In genomic region chr5:24685366-24686093, GRCm38 (mm10) we compare ENCODE assay signal across 8 mouse cellular contexts. TPM values are rescaled to one million over a fixed set of nuclear protein-coding genes. Genes with fewer than 3 reads are reported as not detected.
DNase-seq lines count a peak whose midpoint lies in the region; ATAC-seq and TF ChIP-seq lines count a peak whose summit lies in the region.

Nub1 (plus strand) TSS chr5:24685532.

- H3K9ac ChIP-seq in kidney, embryonic 14.5 days (ENCODE audit: low read depth, low read length) = peak within 1 kb of the TSS; percentile 78
- peak within 1 kb of the TSS; percentile 80 for H3K9ac ChIP-seq in limb, embryonic 15.5 days

- no peak for TF ChIP-seq POLR2A in bone marrow macrophage, adult 2 months (IDR thresholded peaks at IDR 0.05; ENCODE audit: borderline replicate concordance, low read depth, low read length)
- TF ChIP-seq POLR2A in embryonic fibroblast, embryonic 13.5 days (IDR thresholded peaks at IDR 0.05; ENCODE audit: low read depth, low read length) = peak; percentile 76

- peaks cover 13% of the 10 kb centered on the region for H3K36me3 ChIP-seq in kidney, embryonic 14.5 days (ENCODE audit: control insufficient read depth, insufficient read depth, low read length)
- peaks cover 12% of the 10 kb centered on the region for H3K36me3 ChIP-seq in limb, embryonic 15.5 days

- peaks cover 24% of the 10 kb centered on the region for H3K4me1 ChIP-seq in bone marrow macrophage, adult 2 months (ENCODE audit: control insufficient read depth, insufficient read depth, low read length)
- H3K4me1 ChIP-seq in embryonic fibroblast, embryonic 13.5 days (ENCODE audit: control insufficient read depth, insufficient read depth, low read length) = peaks cover 8% of the 10 kb centered on the region; the same call in 1 of the 2 replicates
- H3K4me1 ChIP-seq in kidney, embryonic 14.5 days (ENCODE audit: control insufficient read depth, insufficient read depth, low read length) = peaks cover 8% of the 10 kb centered on the region; the same call in 1 of the 2 replicates
- H3K4me1 ChIP-seq in limb, embryonic 15.5 days = peaks cover 11% of the 10 kb centered on the region; the same call in 1 of the 2 replicates

- no peak for TF ChIP-seq CTCF in bone marrow macrophage, adult 2 months (IDR thresholded peaks at IDR 0.05; ENCODE audit: low read depth, low read length)
- peak; percentile 23; the same call in 1 of the 2 replicates for TF ChIP-seq CTCF in embryonic fibroblast, embryonic 13.5 days (IDR thresholded peaks at IDR 0.05; ENCODE audit: borderline replicate concordance, insufficient read depth, low read length)

- peak within 1 kb of the TSS; percentile 79 for H3K4me3 ChIP-seq in bone marrow macrophage, adult 2 months (ENCODE audit: insufficient read depth, low read length)
- peak within 1 kb of the TSS; percentile 90 for H3K4me3 ChIP-seq in embryonic fibroblast, embryonic 13.5 days (ENCODE audit: insufficient read depth, low read length)
- H3K4me3 ChIP-seq in kidney, embryonic 14.5 days (ENCODE audit: low read length) = peak within 1 kb of the TSS; percentile 93
- H3K4me3 ChIP-seq in limb, embryonic 15.5 days = peak within 1 kb of the TSS; percentile 99

- H3K9me3 ChIP-seq in kidney, embryonic 14.5 days (ENCODE audit: control insufficient read depth, low read length) = no peaks in the 10 kb centered on the region
- H3K9me3 ChIP-seq in limb, embryonic 15.5 days = no peaks in the 10 kb centered on the region

- peak within 1 kb of the TSS; percentile 100 for H3K27ac ChIP-seq in bone marrow macrophage, adult 2 months (ENCODE audit: insufficient read depth, low read depth, low read length)
- peak within 1 kb of the TSS; percentile 99 for H3K27ac ChIP-seq in embryonic fibroblast, embryonic 13.5 days (ENCODE audit: insufficient read depth, low read length)
- peak within 1 kb of the TSS; percentile 98 for H3K27ac ChIP-seq in kidney, embryonic 14.5 days (ENCODE audit: low read depth, low read length)
- peak within 1 kb of the TSS; percentile 98 for H3K27ac ChIP-seq in limb, embryonic 15.5 days

- under 1% methylated on average over 53 of the region's 53 CpGs for WGBS in kidney, embryonic 14.5 days
- WGBS in limb, embryonic 15.5 days = under 1% methylated on average over 53 of the region's 53 CpGs

- ATAC-seq in kidney, embryonic 14.5 days (ENCODE audit: low FRiP score, low TSS enrichment) = peak; percentile 98
- peak; percentile 97 for ATAC-seq in limb, embryonic 15.5 days (ENCODE audit: insufficient number of reproducible peaks, low FRiP score, low TSS enrichment, low read depth)

- H3K4me2 ChIP-seq in kidney, embryonic 14.5 days (replicated peaks; ENCODE audit: low read depth, low read length) = peak within 1 kb of the TSS; percentile 64
- H3K4me2 ChIP-seq in limb, embryonic 15.5 days = peak within 1 kb of the TSS; percentile 59

- H3K27me3 ChIP-seq in kidney, embryonic 14.5 days (ENCODE audit: control insufficient read depth, insufficient read depth, low read length) = no peaks in the 10 kb centered on the region
- no peaks in the 10 kb centered on the region for H3K27me3 ChIP-seq in limb, embryonic 15.5 days

- peak; percentile 100 for DNase-seq in A20 (ENCODE audit: low read depth, low spot score)
- peak; percentile 97 for DNase-seq in heart, adult 9 months (ENCODE audit: low spot score in 2 of 2)
- DNase-seq in monocyte, adult 2 months (ENCODE audit: low read depth in 1 of 2, low spot score in 2 of 2) = peak; percentile 97 to 98
- DNase-seq in spleen, postnatal 36 days (ENCODE audit: low spot score in 2 of 2) = peak; percentile 99

RNA-seq across cellular contexts. Expression of gene Nub1, which starts in this region (rescaled TPM):
- 65.2 and 67.4 TPM in 2 replicates for polyA plus RNA-seq in bone marrow macrophage, adult 2 months (2012; ENCODE audit: insufficient read depth, insufficient read length, missing spikeins)
- polyA plus RNA-seq in embryonic fibroblast, embryonic 13.5 days (2011; ENCODE audit: insufficient read length, low read depth, missing spikeins) = 42.9 and 49.5 TPM in 2 replicates
- 33.9 and 45.0 TPM in 2 replicates for polyA plus RNA-seq in kidney, embryonic 14.5 days (2014; fragmentation: Nextera tagmentation; extraction: Ambion mirVana)
- 31.3 and 32.9 TPM in 2 replicates for polyA plus RNA-seq in limb, embryonic 15.5 days (2015; fragmentation: Nextera tagmentation; extraction: Ambion mirVana)

Comparison
In these comparisons a context has a peak if more than half of its experiments do, and no peak if none do; other contexts are left out.
1. Peak in every context shown above with its lines: DNase-seq, ATAC-seq, H3K4me3 ChIP-seq and H3K27ac ChIP-seq.